Mouse (Mus musculus) midbrain, embryonic 15.5 days (tissue): ENCODE data around the gene Psd4. TPM values are rescaled to one million over a fixed set of nuclear protein-coding genes. Genes with fewer than 3 reads are reported as not detected.

Source experiments
- ATAC-seq: fragments of 200-750 bp; cut with Nextera tagmentation; replicated peaks from 2 replicates; pipeline ENCODE4 v1.8.0; 2017; ENCODE audit warnings: moderate TSS enrichment
- H3K27ac ChIP-seq: fragments of 300-500 bp; sonication (generic); 2 replicates; pipeline ENCODE4 v1.5.1; 2015; ENCODE audit warnings: mild to moderate bottlenecking, inconsistent platforms
- H3K27me3 ChIP-seq: fragments of 300-500 bp; sonication (generic); replicated peaks from 2 replicates; pipeline ENCODE4 v1.6.1; 2015; ENCODE audit warnings: inconsistent platforms
- H3K36me3 ChIP-seq: fragments of 300-500 bp; sonication (generic); replicated peaks from 2 replicates; pipeline ENCODE4 v1.6.1; 2015; ENCODE audit warnings: inconsistent platforms
- H3K4me1 ChIP-seq: fragments of 300-500 bp; sonication (generic); 2 replicates; pipeline ENCODE4 v1.6.1; 2015; ENCODE audit warnings: inconsistent platforms
- H3K4me2 ChIP-seq: fragments of 300-500 bp; sonication (generic); 2 replicates; pipeline ENCODE4 v1.6.1; 2015; ENCODE audit warnings: inconsistent platforms, mild to moderate bottlenecking, moderate library complexity
- H3K4me3 ChIP-seq: fragments of 300-500 bp; sonication (generic); 2 replicates; pipeline ENCODE4 v1.5.1; 2015; ENCODE audit warnings: mild to moderate bottlenecking, inconsistent platforms
- H3K9ac ChIP-seq: fragments of 300-500 bp; sonication (generic); 2 replicates; pipeline ENCODE4 v1.6.1; 2015; ENCODE audit warnings: mild to moderate bottlenecking, inconsistent platforms
- H3K9me3 ChIP-seq: fragments of 300-500 bp; sonication (generic); 2 replicates; pipeline ENCODE4 v1.6.1; 2016; ENCODE audit warnings: inconsistent platforms
- WGBS: fragments of 180-500 bp; shearing (Covaris S2); methylation state at CpG from one replicate; pipeline ENCODE4 v1.1.7; 2015; ENCODE audit warnings: mixed read lengths; 5-methylcytosine and 5-hydroxymethylcytosine counted together
- polyA plus RNA-seq: library from polyadenylated mRNA; unstranded; fragments of >200 nt; fragmentation: Nextera tagmentation; extraction: Ambion mirVana; gene quantifications from 2 replicates; pipeline ENCODE4 v1.2.1, GENCODE M21; 2015

Psd4 gene
- 0.69 and 0.72 TPM in 2 replicates for polyA plus RNA-seq

DNA sequence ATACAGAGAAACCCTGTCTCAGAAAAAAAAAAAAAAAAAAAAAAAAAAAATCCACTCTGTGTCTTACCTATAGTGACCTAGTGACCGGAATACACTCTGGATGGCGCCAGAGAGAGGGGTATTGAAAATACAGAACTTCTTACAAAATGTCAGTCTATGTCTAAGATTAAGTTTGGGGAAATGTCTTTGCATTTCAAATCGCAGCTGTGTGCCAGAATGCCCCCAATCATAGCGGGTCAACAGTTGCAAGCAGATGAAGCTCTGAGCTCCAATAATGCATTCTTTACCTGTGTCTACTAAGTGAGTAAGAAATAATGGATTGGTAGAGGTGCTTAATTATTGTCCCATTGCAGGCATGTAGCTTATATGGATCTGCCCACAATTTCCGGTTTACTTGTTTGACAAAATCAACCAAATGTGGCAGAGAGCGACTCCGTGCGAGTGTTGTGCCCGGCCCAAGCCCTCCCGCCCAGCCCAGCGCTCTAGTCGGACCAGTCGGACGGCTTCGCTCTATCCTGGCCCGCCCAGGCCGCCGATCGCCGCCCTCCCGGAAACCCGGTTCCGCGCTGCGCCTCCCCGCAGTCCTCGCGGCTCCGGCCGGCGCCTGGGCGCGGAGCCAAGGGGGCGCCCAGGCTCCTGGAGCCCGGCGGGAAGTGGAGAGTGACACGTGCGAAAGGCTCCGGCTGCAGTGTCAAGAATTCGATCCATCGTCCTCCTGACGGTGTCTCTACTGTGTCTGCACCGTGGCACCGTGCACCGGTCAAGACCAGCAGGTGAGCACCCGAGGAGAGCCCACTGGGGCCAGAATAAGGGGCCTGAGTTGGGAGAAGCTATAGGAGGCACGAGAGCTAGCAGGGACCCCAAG is at the start of gene Psd4:
TSS of gene Psd4 (plus strand) at position 551 of the 865 bp plus-strand sequence.
- H3K9me3 ChIP-seq = no peaks in the 10 kb centered on the region
- H3K9ac ChIP-seq = peak within 1 kb of the TSS; percentile 55
- peak; percentile 92 for ATAC-seq
- 5% methylated on average over 41 of the region's 47 CpGs for WGBS
- H3K4me3 ChIP-seq = peak within 1 kb of the TSS; percentile 51
- H3K4me1 ChIP-seq = 0 out of 2 replicates have a peak, but pooled peaks cover 8% of the 10 kb centered on the region
- H3K4me2 ChIP-seq = peak within 1 kb of the TSS; percentile 98
- H3K27ac ChIP-seq = no peak within 1 kb of the TSS
- no peaks in the 10 kb centered on the region for H3K36me3 ChIP-seq
- peaks cover 11% of the 10 kb centered on the region; the same call in 1 of the 2 replicates for H3K27me3 ChIP-seq

DNA sequence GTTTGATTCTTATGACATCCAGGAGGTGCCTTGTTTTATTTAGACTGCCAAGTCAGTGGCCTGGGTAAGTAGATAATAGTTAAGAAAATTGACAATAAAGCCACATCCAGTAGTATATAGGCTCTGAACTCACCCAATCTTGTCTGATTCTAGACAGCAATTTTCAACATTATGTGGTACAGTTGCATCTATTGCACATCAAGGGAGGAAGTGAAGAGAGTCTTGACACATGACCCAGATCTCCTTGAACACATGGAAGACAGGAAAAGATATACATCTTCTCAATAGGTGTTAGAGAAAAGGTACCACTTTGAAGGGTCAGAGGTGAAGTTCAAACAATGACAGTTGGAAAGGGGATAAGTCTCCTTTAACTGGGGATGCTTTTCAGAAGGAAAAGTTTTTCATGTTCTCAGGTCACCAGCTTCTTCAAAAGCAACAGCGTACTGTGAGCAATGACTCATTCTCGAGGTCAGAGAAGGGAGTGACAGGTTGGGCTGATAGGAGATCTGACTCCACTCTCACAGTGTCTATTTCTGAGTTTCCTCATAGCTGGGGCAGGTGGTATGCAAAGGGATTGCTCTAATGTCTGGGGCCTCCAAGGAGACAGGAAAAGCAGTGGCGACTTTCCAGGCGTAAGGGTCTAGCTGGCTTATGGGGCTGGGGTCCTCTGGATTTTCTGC is 49.3 kb upstream of the Psd4 start:
- no peak overlapping the region for H3K4me2 ChIP-seq
- ATAC-seq = no peak
- 85% methylated on average over 4 of the region's 4 CpGs for WGBS
- no peaks in the 10 kb centered on the region for H3K27me3 ChIP-seq
- no peak overlapping the region for H3K4me3 ChIP-seq
- no peak overlapping the region for H3K9ac ChIP-seq
- H3K9me3 ChIP-seq = no peaks in the 10 kb centered on the region
- no peak overlapping the region for H3K27ac ChIP-seq
- H3K36me3 ChIP-seq = no peaks in the 10 kb centered on the region
- no peaks in the 10 kb centered on the region for H3K4me1 ChIP-seq

DNA sequence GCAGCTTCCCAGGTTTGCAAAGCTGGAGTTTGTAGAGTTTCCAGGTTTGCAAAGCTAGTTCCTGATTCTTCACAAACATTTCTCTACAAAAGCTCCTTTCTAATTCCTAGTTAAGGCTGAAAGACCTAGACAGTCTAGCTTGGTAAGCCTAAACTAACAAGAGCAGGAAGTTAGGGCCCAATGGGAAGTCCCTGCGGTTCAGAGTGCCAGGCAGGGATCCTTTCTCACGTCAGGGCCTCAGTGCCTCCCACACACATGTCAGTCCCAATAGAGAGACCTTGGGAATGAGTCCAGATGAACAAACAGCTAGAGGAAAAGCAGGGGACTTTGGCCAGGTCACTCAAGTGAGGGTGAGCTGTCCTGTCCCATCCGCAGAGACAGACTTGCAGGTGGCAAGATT is 32.0 kb upstream of the Psd4 start:
- no peak for ATAC-seq
- Histone ChIP-seq H3K27me3 (no peaks in the 10 kb centered on the region), H3K27ac (no peak overlapping the region), H3K36me3 (no peaks in the 10 kb centered on the region), H3K9ac (no peak overlapping the region), H3K4me2 (no peak overlapping the region), H3K9me3 (no peaks in the 10 kb centered on the region), H3K4me1 (no peaks in the 10 kb centered on the region), H3K4me3 (no peak overlapping the region)
- WGBS = 70% methylated on average over 3 of the region's 3 CpGs

GRCm38 (mm10) chr2:24336545-24336944 is 30.8 kb upstream of the Psd4 start, which contains the start of gene Il1rn:
Gene Il1rn (plus strand): TSS chr2:24336853.
- Histone ChIP-seq H3K9ac (no peak within 1 kb of the TSS), H3K4me2 (no peak within 1 kb of the TSS), H3K27me3 (no peaks in the 10 kb centered on the region), H3K9me3 (no peaks in the 10 kb centered on the region), H3K4me3 (no peak within 1 kb of the TSS), H3K27ac (no peak within 1 kb of the TSS), H3K36me3 (no peaks in the 10 kb centered on the region), H3K4me1 (no peaks in the 10 kb centered on the region)
- no peak for ATAC-seq
- WGBS = 79% methylated on average over 2 of the region's 2 CpGs

DNA sequence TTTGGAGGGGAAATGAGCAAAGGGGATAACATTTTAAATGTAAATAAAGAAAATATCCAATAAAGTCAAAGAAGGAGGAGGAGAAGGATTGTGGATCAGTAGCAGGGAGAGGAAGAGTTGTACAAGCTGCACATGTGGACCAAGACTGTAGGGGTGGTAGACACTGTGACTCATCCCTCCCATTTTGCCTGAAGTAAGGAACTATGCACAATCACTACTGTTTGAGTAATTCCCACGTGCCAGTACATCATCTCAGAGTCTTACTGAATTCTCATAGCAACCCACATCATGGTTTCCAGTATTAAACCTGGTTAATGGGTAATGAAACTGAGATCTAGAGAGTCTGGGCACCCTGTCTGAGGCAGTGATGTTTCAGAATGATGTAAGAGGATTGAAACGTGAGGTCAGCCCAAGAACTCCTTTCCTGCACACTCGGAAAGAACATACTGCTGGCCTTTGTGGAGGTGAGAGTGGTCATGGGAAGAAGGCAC is 25.9 kb upstream of the Psd4 start:
- Histone ChIP-seq H3K9me3 (no peaks in the 10 kb centered on the region), H3K4me3 (no peak overlapping the region), H3K27me3 (no peaks in the 10 kb centered on the region), H3K36me3 (no peaks in the 10 kb centered on the region), H3K9ac (no peak overlapping the region), H3K27ac (no peak overlapping the region), H3K4me2 (no peak overlapping the region), H3K4me1 (no peaks in the 10 kb centered on the region)
- WGBS = 76% methylated on average over 3 of the region's 3 CpGs
- ATAC-seq = no peak

DNA sequence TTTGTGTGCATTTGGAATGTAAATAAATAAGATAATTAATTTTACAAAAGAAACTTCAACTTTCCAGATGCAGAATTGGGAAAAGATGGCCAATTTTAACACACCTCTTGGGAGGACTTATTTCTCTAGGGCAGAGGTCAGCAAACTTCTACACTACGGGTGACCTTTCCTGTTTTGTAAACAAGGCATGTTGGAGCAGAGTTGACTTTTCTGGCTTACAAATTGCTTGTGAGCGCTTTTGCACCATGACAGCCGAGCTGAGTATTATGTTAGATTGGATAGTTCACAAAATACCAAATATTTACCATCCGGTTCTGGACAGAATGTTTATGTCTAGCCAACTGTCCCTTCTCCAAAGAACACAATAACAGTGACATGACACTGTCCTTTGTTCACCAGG is 22.8 kb upstream of the Psd4 start:
- WGBS = 74% methylated on average over 4 of the region's 4 CpGs
- H3K27me3 ChIP-seq = no peaks in the 10 kb centered on the region
- no peaks in the 10 kb centered on the region for H3K9me3 ChIP-seq
- no peak overlapping the region for H3K4me2 ChIP-seq
- no peak overlapping the region for H3K4me3 ChIP-seq
- no peak overlapping the region for H3K9ac ChIP-seq
- H3K4me1 ChIP-seq = no peaks in the 10 kb centered on the region
- no peaks in the 10 kb centered on the region for H3K36me3 ChIP-seq
- no peak overlapping the region for H3K27ac ChIP-seq
- no peak for ATAC-seq

- no peak overlapping the region for H3K4me2 ChIP-seq
- 68% methylated on average over 8 of the region's 8 CpGs for WGBS
Observed at GRCm38 (mm10) chr2:24345056-24345455, 22.3 kb upstream of the Psd4 start.

GRCm38 (mm10) chr2:24347926-24348325 is 19.5 kb upstream of the Psd4 start:
- no peak for ATAC-seq
- WGBS = 77% methylated on average over 1 of the region's 1 CpGs
- Histone ChIP-seq H3K4me3 (no peak overlapping the region), H3K9ac (no peak overlapping the region), H3K4me1 (no peaks in the 10 kb centered on the region), H3K9me3 (no peaks in the 10 kb centered on the region), H3K27me3 (no peaks in the 10 kb centered on the region), H3K36me3 (no peaks in the 10 kb centered on the region), H3K27ac (no peak overlapping the region), H3K4me2 (no peak overlapping the region)

More at GRCm38 (mm10) chr2:24345056-24345455, 22.3 kb upstream of the Psd4 start:
- no peak overlapping the region for H3K9ac ChIP-seq
- no peaks in the 10 kb centered on the region for H3K36me3 ChIP-seq
- no peak overlapping the region for H3K27ac ChIP-seq
- no peak overlapping the region for H3K4me3 ChIP-seq
- no peaks in the 10 kb centered on the region for H3K4me1 ChIP-seq
- H3K9me3 ChIP-seq = no peaks in the 10 kb centered on the region
- H3K27me3 ChIP-seq = no peaks in the 10 kb centered on the region
- no peak for ATAC-seq

DNA sequence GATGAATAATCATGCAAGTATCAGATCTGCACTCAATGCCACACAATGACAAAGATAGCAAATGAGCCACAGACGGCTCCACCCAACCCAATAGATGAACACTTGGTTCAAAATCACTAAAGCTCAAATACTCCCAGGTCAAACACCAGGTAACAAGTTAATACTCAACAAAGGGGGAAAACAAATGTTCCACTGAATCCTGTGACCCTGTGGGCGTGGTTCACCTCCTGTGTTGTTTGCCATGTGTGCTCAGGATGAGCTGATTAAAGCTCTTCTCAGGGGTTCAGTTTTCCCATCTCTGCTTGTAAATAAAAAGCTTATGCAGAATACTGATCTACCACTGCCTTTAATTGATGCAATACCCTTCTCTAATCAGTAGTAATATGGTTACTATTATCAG is 16.2 kb upstream of the Psd4 start:
- no peak overlapping the region for H3K27ac ChIP-seq
- no peaks in the 10 kb centered on the region for H3K9me3 ChIP-seq
- WGBS = 82% methylated on average over 2 of the region's 2 CpGs
- H3K4me3 ChIP-seq = no peak overlapping the region
- H3K4me1 ChIP-seq = no peaks in the 10 kb centered on the region
- no peaks in the 10 kb centered on the region for H3K36me3 ChIP-seq
- no peak overlapping the region for H3K4me2 ChIP-seq
- H3K9ac ChIP-seq = no peak overlapping the region
- ATAC-seq = no peak
- H3K27me3 ChIP-seq = no peaks in the 10 kb centered on the region

- Histone ChIP-seq H3K9ac (no peak overlapping the region), H3K4me2 (no peak overlapping the region), H3K27me3 (no peaks in the 10 kb centered on the region), H3K9me3 (no peaks in the 10 kb centered on the region), H3K4me1 (no peaks in the 10 kb centered on the region), H3K27ac (no peak overlapping the region), H3K4me3 (no peak overlapping the region), H3K36me3 (no peaks in the 10 kb centered on the region)
- 86% methylated on average over 2 of the region's 2 CpGs for WGBS
- ATAC-seq = no peak
Observed at GRCm38 (mm10) chr2:24353042-24353441, 14.3 kb upstream of the Psd4 start.

DNA sequence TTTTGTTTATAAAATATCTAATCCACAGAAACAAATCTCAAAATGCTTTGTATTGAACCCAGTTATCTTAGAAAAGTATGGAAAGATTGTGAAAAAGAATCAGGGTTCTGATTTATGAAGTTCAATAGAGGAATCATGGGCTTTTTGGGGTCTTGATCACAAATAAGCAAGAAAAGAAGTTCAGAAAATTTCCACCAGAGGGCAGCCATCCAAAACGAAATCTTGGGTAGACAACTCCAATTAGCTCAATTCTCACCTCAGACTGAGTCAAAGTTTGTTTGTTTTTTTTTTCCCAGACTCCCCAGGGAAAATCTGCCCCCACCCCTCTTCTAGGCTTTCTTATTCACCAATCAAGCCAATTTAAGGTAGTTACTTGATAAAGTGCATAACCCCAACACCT is 9.7 kb upstream of the Psd4 start:
- 7% methylated on average over 1 of the region's 1 CpGs for WGBS
- H3K4me3 ChIP-seq = no peak overlapping the region
- no peaks in the 10 kb centered on the region for H3K27me3 ChIP-seq
- H3K4me1 ChIP-seq = no peaks in the 10 kb centered on the region
- H3K9me3 ChIP-seq = no peaks in the 10 kb centered on the region
- no peak overlapping the region for H3K27ac ChIP-seq
- H3K4me2 ChIP-seq = no peak overlapping the region
- H3K36me3 ChIP-seq = no peaks in the 10 kb centered on the region
- no peak overlapping the region for H3K9ac ChIP-seq
- ATAC-seq = no peak

DNA sequence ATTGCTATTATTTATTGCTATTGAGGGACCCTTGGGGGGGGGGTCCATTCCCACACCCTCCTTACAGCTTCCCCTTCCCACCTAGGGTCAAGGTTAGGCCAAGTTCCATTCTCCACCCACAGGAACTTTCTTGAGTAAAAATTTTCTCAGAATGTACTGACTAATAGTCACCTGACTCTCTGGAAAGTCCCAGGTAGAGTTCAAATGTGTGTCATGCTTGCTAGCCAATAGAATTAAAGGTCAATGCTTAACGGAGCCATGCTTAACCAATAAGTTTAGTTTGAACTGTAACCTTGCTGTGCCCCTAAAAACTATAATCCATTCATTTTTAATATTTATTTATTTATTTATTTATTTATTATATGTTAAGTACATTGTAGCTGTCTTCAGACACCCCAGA is 8.0 kb upstream of the Psd4 start:
- Histone ChIP-seq H3K27ac (no peak overlapping the region), H3K4me2 (no peak overlapping the region), H3K9ac (no peak overlapping the region), H3K9me3 (no peaks in the 10 kb centered on the region), H3K27me3 (no peaks in the 10 kb centered on the region), H3K36me3 (no peaks in the 10 kb centered on the region), H3K4me3 (no peak overlapping the region), H3K4me1 (no peaks in the 10 kb centered on the region)
- ATAC-seq = no peak
- WGBS = 92% methylated on average over 1 of the region's 1 CpGs
